ENCODE assay signal across 26 mouse cellular contexts in genomic region chr13:59521271-59522064, GRCm38 (mm10).
DNase-seq lines count a peak whose midpoint lies in the region; ATAC-seq lines count a peak whose summit lies in the region.
"Had no signal": no experiment of that assay in that cellular context is flagged by ENCODE, and none has a peak within 500 bp of the region (broad histone marks: within the 10 kb centered on the region; RNA-seq: fewer than 3 reads in every experiment).

No protein-coding gene starts in this region.

- ATAC-seq in liver, embryonic 16.5 days (ENCODE audit: low read depth) = peak; percentile 61; the same call in 1 of the 2 replicates
- ATAC-seq in liver, embryonic 11.5 days (replicated peaks; ENCODE audit: low FRiP score) = no peak
- ATAC-seq in erythroid progenitor cell, adult 5-6 weeks (replicated peaks; ENCODE audit: low FRiP score, poor library complexity, severe bottlenecking) = no peak
- ATAC-seq: CD4-positive, CD25-positive, alpha-beta regulatory T cell, adult 4 months; forebrain, embryonic 13.5 days; forebrain, embryonic 16.5 days; intestine, postnatal 0 days had no signal

- H3K4me2 ChIP-seq in liver, embryonic 16.5 days (ENCODE audit: low read depth, low read length) = no peak overlapping the region
- H3K4me2 ChIP-seq in liver, embryonic 11.5 days = no peak overlapping the region
- H3K4me2 ChIP-seq: embryonic facial prominence, embryonic 13.5 days; forebrain, embryonic 13.5 days; heart, embryonic 11.5 days; hindbrain, embryonic 12.5 days; hindbrain, embryonic 15.5 days had no signal

- WGBS in liver, embryonic 16.5 days (ENCODE audit: insufficient replicate concordance) = 61% methylated on average over 11 of the region's 11 CpGs
- WGBS in liver, embryonic 11.5 days = 70% methylated on average over 11 of the region's 11 CpGs

- peak; percentile 31 for DNase-seq in adrenal gland, postnatal 10 days
- no peak for DNase-seq in adrenal gland, postnatal 4 days (ENCODE audit: low spot score in 2 of 2)
- DNase-seq in heart, adult 8-10 months (ENCODE audit: low spot score) = peak; percentile 14
- DNase-seq in heart, adult 9 months (ENCODE audit: low spot score in 2 of 2) = no peak
- no peak for DNase-seq in liver, embryonic 11.5 days (ENCODE audit: low spot score)
- DNase-seq: cerebellum, adult 11 months; cerebellum, adult 2 months; cerebellum, postnatal 10 days; cerebellum, postnatal 36 days; embryo, embryonic 11 days; gastrocnemius, postnatal 10 days; gastrocnemius, postnatal 36 days; kidney, adult 2 months had no signal

- H3K27me3 ChIP-seq in liver, embryonic 16.5 days (ENCODE audit: control insufficient read depth, insufficient read depth, low read depth, low read length) = no peaks in the 10 kb centered on the region
- H3K27me3 ChIP-seq in liver, embryonic 11.5 days (replicated peaks; ENCODE audit: control insufficient read depth, insufficient read depth, low read length) = no peaks in the 10 kb centered on the region
- H3K27me3 ChIP-seq: embryonic facial prominence, embryonic 13.5 days; forebrain, embryonic 13.5 days; hindbrain, embryonic 12.5 days; hindbrain, embryonic 15.5 days had no signal

- no peaks in the 10 kb centered on the region; the same call in 1 of the 2 replicates for H3K36me3 ChIP-seq in liver, embryonic 16.5 days (ENCODE audit: control insufficient read depth, insufficient read depth)
- peaks cover 2% of the 10 kb centered on the region; the same call in 1 of the 2 replicates for H3K36me3 ChIP-seq in liver, embryonic 11.5 days (ENCODE audit: control insufficient read depth, insufficient read depth, low read length)

- H3K27ac ChIP-seq in liver, embryonic 16.5 days (ENCODE audit: low read length) = no peak overlapping the region
- H3K27ac ChIP-seq in liver, embryonic 11.5 days (ENCODE audit: low read depth, low read length) = no peak overlapping the region
- H3K27ac ChIP-seq: embryonic facial prominence, embryonic 10.5 days; embryonic facial prominence, embryonic 13.5 days; forebrain, embryonic 10.5 days; forebrain, embryonic 13.5 days; hindbrain, embryonic 12.5 days; hindbrain, embryonic 15.5 days had no signal

- H3K4me1 ChIP-seq in liver, embryonic 16.5 days (ENCODE audit: control insufficient read depth, low read depth, low read length) = no peaks in the 10 kb centered on the region; the same call in 1 of the 2 replicates
- H3K4me1 ChIP-seq in liver, embryonic 11.5 days (replicated peaks; ENCODE audit: control insufficient read depth, insufficient read depth, low read length) = no peaks in the 10 kb centered on the region
- H3K4me1 ChIP-seq: forebrain, embryonic 10.5 days; forebrain, embryonic 13.5 days; hindbrain, embryonic 12.5 days; hindbrain, embryonic 15.5 days had no signal

- H3K9ac ChIP-seq in liver, embryonic 16.5 days (ENCODE audit: low read depth, low read length) = no peak overlapping the region
- no peak overlapping the region for H3K9ac ChIP-seq in liver, embryonic 11.5 days (ENCODE audit: low read depth, low read length)
- H3K9ac ChIP-seq: embryonic facial prominence, embryonic 13.5 days; forebrain, embryonic 13.5 days; hindbrain, embryonic 12.5 days; hindbrain, embryonic 15.5 days had no signal

- H3K4me3 ChIP-seq in liver, embryonic 16.5 days (ENCODE audit: low read depth, low read length) = no peak overlapping the region
- no peak overlapping the region for H3K4me3 ChIP-seq in liver, embryonic 11.5 days (ENCODE audit: low read depth, low read length)
- H3K4me3 ChIP-seq: embryonic facial prominence, embryonic 10.5 days; embryonic facial prominence, embryonic 13.5 days; erythroblast, embryonic 14.5 days; forebrain, embryonic 10.5 days; forebrain, embryonic 13.5 days; hindbrain, embryonic 12.5 days; hindbrain, embryonic 15.5 days had no signal

- H3K9me3 ChIP-seq in liver, embryonic 16.5 days (replicated peaks; ENCODE audit: control insufficient read depth, low read length) = no peaks in the 10 kb centered on the region
- no peaks in the 10 kb centered on the region for H3K9me3 ChIP-seq in liver, embryonic 11.5 days (ENCODE audit: control insufficient read depth, low read length)
- H3K9me3 ChIP-seq: embryonic facial prominence, embryonic 10.5 days; embryonic facial prominence, embryonic 13.5 days; forebrain, embryonic 10.5 days; forebrain, embryonic 13.5 days; hindbrain, embryonic 12.5 days; hindbrain, embryonic 15.5 days had no signal

Comparison
In these comparisons a context has a peak if more than half of its experiments do, and no peak if none do; other contexts are left out.
1. DNase-seq: peak in adrenal gland, postnatal 10 days (single experiment) and heart, adult 8-10 months (single experiment); none in adrenal gland, postnatal 4 days (0 of 2), heart, adult 9 months (0 of 2) and liver, embryonic 11.5 days (single experiment).